Mouse (Mus musculus) megakaryocyte-erythroid progenitor cell, adult 5-6 weeks (primary cell): ENCODE data around the gene Hdhd5. TPM values are rescaled to one million over a fixed set of nuclear protein-coding genes. Genes with fewer than 3 reads are reported as not detected.

Experiments used
- ATAC-seq: replicated peaks from 2 replicates; pipeline ENCODE4 v1.8.0; 2016; ENCODE audit warnings: mild to moderate bottlenecking, inconsistent platforms; ENCODE audit not compliant: severe bottlenecking, poor library complexity, low FRiP score, low TSS enrichment
- total RNA-seq, 2 experiments: library from RNA; stranded (forward) in 1 of 2; stranded (reverse) in 1 of 2; fragments of 200-1000, 215-1000 nt in 1 of 2; fragments of >200 nt in 1 of 2; fragmentation: Nextera tagmentation in 1 of 2; gene quantifications; 2 replicates each; pipeline ENCODE4 v1.2.3; 2014 to 2017

Gene Hdhd5
- total RNA-seq, 2 experiments from 2014 or later, result 18.1 to 18.5 TPM

GRCm38 (mm10) chr6:120491064-120491463, 40.1 kb downstream of the Hdhd5 start:
- no peak for ATAC-seq

- ATAC-seq, result no peak
Measured at GRCm38 (mm10) chr6:120489461-120489860, 41.7 kb downstream of the Hdhd5 start.

- ATAC-seq, result no peak
Measured at GRCm38 (mm10) chr6:120488647-120489046, 42.5 kb downstream of the Hdhd5 start.

- ATAC-seq, result peak; percentile 53
Measured at GRCm38 (mm10) chr6:120486051-120486510, 45.0 kb downstream of the Hdhd5 start.

- peak; percentile 67 for ATAC-seq
Measured at GRCm38 (mm10) chr6:120485038-120485437, 46.1 kb downstream of the Hdhd5 start.

- ATAC-seq, result 0 out of 2 replicates have a peak, but pooled peaks have one; percentile 14
Measured at GRCm38 (mm10) chr6:120483211-120483626, 47.9 kb downstream of the Hdhd5 start.

GRCm38 (mm10) chr6:120482756-120483155, 48.4 kb downstream of the Hdhd5 start:
- no peak for ATAC-seq

- no peak for ATAC-seq
Measured at GRCm38 (mm10) chr6:120482021-120482420, 49.1 kb downstream of the Hdhd5 start.

GRCm38 (mm10) chr6:120481538-120481937, 49.6 kb downstream of the Hdhd5 start:
- no peak for ATAC-seq

- ATAC-seq, result no peak
Measured at GRCm38 (mm10) chr6:120480361-120480760, 50.8 kb downstream of the Hdhd5 start.

- ATAC-seq, result no peak
Measured at GRCm38 (mm10) chr6:120479302-120479701, 51.8 kb downstream of the Hdhd5 start.

GRCm38 (mm10) chr6:120475288-120475687, 55.8 kb downstream of the Hdhd5 start:
- no peak for ATAC-seq

- no peak for ATAC-seq
Measured at GRCm38 (mm10) chr6:120473427-120473826, 57.7 kb downstream of the Hdhd5 start.

- ATAC-seq, result no peak
Measured at GRCm38 (mm10) chr6:120472455-120473140, 58.5 kb downstream of the Hdhd5 start.

GRCm38 (mm10) chr6:120471991-120472441, 59.1 kb downstream of the Hdhd5 start:
- no peak for ATAC-seq

GRCm38 (mm10) chr6:120470666-120471065, 60.5 kb downstream of the Hdhd5 start:
- ATAC-seq, result no peak

- ATAC-seq, result no peak
Measured at GRCm38 (mm10) chr6:120469770-120470169, 61.3 kb downstream of the Hdhd5 start.

GRCm38 (mm10) chr6:120469268-120469667, 61.9 kb downstream of the Hdhd5 start:
- ATAC-seq, result no peak

GRCm38 (mm10) chr6:120468259-120468658, 62.9 kb downstream of the Hdhd5 start:
- no peak for ATAC-seq

- ATAC-seq, result peak; percentile 46
Measured at GRCm38 (mm10) chr6:120466609-120467329, 64.3 kb downstream of the Hdhd5 start.

GRCm38 (mm10) chr6:120465393-120465792, 65.7 kb downstream of the Hdhd5 start:
- ATAC-seq, result no peak
